Mouse (Mus musculus): Measurements from ENCODE around the gene Btnl1. TPM values are rescaled to one million over a fixed set of nuclear protein-coding genes. Genes with fewer than 3 reads are reported as not detected.

The Btnl1 gene
- polyA plus RNA-seq, 1 experiment from 2014 or later: not detected

DNA sequence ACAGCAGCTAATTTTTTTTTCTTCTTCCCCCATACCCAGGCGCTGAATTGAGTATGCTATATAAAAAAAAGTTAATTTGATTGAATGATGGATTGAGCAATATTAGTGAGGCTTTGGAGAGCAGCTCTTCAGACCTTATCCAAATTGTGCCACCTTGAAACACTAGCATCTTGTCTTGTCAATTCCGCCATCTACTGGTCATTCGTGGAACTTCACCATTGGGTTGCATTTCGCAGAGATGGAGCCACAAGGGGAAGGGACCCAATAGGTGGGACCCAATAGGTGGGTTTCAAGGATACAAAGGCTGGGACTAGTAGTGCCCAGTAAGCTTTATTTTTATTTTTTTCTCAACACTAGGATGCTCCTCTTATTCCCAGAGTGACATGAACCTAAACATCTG is 27.5 kb upstream of the Btnl1 start:
- H3K27me3 ChIP-seq (ENCODE audit: control insufficient read depth, insufficient read depth, low read length): no peaks in the 10 kb centered on the region
- 3% methylated on average over 4 of the region's 4 CpGs for WGBS
- ATAC-seq (replicated peaks; ENCODE audit: insufficient number of reproducible peaks, low FRiP score, low TSS enrichment, low read depth) (no peak), DNase-seq (ENCODE audit: low spot score) (peak; percentile 91)
- no peak overlapping the region for H3K9ac ChIP-seq (replicated peaks; ENCODE audit: low read length)
- H3K9me3 ChIP-seq (replicated peaks; ENCODE audit: control insufficient read depth, low read length): no peaks in the 10 kb centered on the region
- no peak overlapping the region for H3K4me3 ChIP-seq (ENCODE audit: low read depth, low read length)
- H3K36me3 ChIP-seq (replicated peaks; ENCODE audit: control insufficient read depth, insufficient read depth, low read depth, low read length): no peaks in the 10 kb centered on the region
- H3K27ac ChIP-seq (replicated peaks; ENCODE audit: low read depth, low read length): no peak overlapping the region
- no peak overlapping the region for H3K4me2 ChIP-seq (ENCODE audit: low read depth, low read length)
- no peaks in the 10 kb centered on the region for H3K4me1 ChIP-seq (ENCODE audit: control insufficient read depth, insufficient read depth, low read length)

DNA sequence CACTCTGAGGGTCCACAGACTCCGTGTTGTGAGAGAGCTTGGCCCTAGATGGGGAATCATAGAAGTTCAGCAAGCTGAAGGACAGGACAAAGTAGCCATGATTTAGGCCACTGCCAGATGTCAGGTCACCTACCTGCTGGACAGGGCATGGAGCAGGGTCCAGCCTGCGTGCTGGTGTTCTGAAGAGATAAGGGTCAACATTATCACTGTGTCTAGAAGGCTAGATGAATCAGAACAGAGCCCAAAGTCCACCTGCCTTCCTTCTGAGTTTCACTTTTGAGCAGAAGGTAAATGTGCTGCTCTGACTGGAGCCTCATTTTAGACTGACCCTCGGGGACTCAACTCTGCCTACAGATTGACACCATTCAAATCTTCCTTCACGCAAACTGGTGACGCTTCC is 22.4 kb upstream of the Btnl1 start, which contains the start of gene Btnl2:
TSS of gene Btnl2 (plus strand) at position 284 of the 400 bp plus-strand sequence.
- H3K4me1 ChIP-seq (ENCODE audit: control insufficient read depth, insufficient read depth, low read length): no peaks in the 10 kb centered on the region
- no peak within 1 kb of the TSS for H3K27ac ChIP-seq (replicated peaks; ENCODE audit: low read depth, low read length)
- no peak within 1 kb of the TSS for H3K9ac ChIP-seq (replicated peaks; ENCODE audit: low read length)
- ATAC-seq (replicated peaks; ENCODE audit: insufficient number of reproducible peaks, low FRiP score, low TSS enrichment, low read depth) (no peak), DNase-seq (ENCODE audit: low spot score) (no peak)
- no peaks in the 10 kb centered on the region for H3K9me3 ChIP-seq (replicated peaks; ENCODE audit: control insufficient read depth, low read length)
- no peak within 1 kb of the TSS for H3K4me2 ChIP-seq (ENCODE audit: low read depth, low read length)
- H3K4me3 ChIP-seq (ENCODE audit: low read depth, low read length): no peak within 1 kb of the TSS
- no peaks in the 10 kb centered on the region for H3K27me3 ChIP-seq (ENCODE audit: control insufficient read depth, insufficient read depth, low read length)
- no peaks in the 10 kb centered on the region for H3K36me3 ChIP-seq (replicated peaks; ENCODE audit: control insufficient read depth, insufficient read depth, low read depth, low read length)
- WGBS: 82% methylated on average over 5 of the region's 5 CpGs

DNA sequence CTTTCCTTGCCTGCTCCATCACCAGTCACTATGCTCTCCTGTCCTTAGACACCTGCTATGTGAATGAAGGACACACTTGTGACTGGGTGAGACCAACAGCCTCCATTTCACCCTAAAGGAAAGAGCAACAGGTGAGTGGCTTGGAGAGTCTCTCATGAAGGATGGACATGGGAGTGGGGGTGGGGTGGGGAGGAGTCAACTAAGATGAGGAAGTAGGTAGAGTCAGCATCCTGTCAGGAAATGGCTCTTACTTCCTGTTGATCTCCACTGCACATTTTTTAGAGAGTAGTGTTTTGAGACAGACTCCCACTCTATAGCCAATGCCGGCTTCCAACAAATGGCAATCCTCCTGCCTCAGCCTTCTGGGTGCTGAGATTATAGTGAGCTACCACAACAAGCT is 22.0 kb upstream of the Btnl1 start:
- no peaks in the 10 kb centered on the region for H3K4me1 ChIP-seq (ENCODE audit: control insufficient read depth, insufficient read depth, low read length)
- 96% methylated on average over 1 of the region's 1 CpGs for WGBS
- H3K4me2 ChIP-seq (ENCODE audit: low read depth, low read length): no peak overlapping the region
- H3K27ac ChIP-seq (replicated peaks; ENCODE audit: low read depth, low read length): no peak overlapping the region
- no peak overlapping the region for H3K4me3 ChIP-seq (ENCODE audit: low read depth, low read length)
- no peak for ATAC-seq (replicated peaks; ENCODE audit: insufficient number of reproducible peaks, low FRiP score, low TSS enrichment, low read depth)
- no peak overlapping the region for H3K9ac ChIP-seq (replicated peaks; ENCODE audit: low read length)
- no peaks in the 10 kb centered on the region for H3K27me3 ChIP-seq (ENCODE audit: control insufficient read depth, insufficient read depth, low read length)
- no peak for DNase-seq (ENCODE audit: low spot score)
- H3K9me3 ChIP-seq (replicated peaks; ENCODE audit: control insufficient read depth, low read length): no peaks in the 10 kb centered on the region
- no peaks in the 10 kb centered on the region for H3K36me3 ChIP-seq (replicated peaks; ENCODE audit: control insufficient read depth, insufficient read depth, low read depth, low read length)

GRCm38 (mm10) chr17:34362954-34363546 is 13.9 kb upstream of the Btnl1 start:
- WGBS: 84% methylated on average over 15 of the region's 15 CpGs
- no peaks in the 10 kb centered on the region for H3K4me1 ChIP-seq (ENCODE audit: control insufficient read depth, insufficient read depth, low read length)
- ATAC-seq (replicated peaks; ENCODE audit: insufficient number of reproducible peaks, low FRiP score, low TSS enrichment, low read depth): no peak
- H3K4me3 ChIP-seq (ENCODE audit: low read depth, low read length): no peak overlapping the region
- no peaks in the 10 kb centered on the region for H3K27me3 ChIP-seq (ENCODE audit: control insufficient read depth, insufficient read depth, low read length)
- no peak overlapping the region for H3K27ac ChIP-seq (replicated peaks; ENCODE audit: low read depth, low read length)
- no peaks in the 10 kb centered on the region for H3K9me3 ChIP-seq (replicated peaks; ENCODE audit: control insufficient read depth, low read length)
- H3K36me3 ChIP-seq (replicated peaks; ENCODE audit: control insufficient read depth, insufficient read depth, low read depth, low read length): no peaks in the 10 kb centered on the region
- no peak for DNase-seq (ENCODE audit: low spot score)
- H3K9ac ChIP-seq (replicated peaks; ENCODE audit: low read length): no peak overlapping the region
- H3K4me2 ChIP-seq (ENCODE audit: low read depth, low read length): no peak overlapping the region

DNA sequence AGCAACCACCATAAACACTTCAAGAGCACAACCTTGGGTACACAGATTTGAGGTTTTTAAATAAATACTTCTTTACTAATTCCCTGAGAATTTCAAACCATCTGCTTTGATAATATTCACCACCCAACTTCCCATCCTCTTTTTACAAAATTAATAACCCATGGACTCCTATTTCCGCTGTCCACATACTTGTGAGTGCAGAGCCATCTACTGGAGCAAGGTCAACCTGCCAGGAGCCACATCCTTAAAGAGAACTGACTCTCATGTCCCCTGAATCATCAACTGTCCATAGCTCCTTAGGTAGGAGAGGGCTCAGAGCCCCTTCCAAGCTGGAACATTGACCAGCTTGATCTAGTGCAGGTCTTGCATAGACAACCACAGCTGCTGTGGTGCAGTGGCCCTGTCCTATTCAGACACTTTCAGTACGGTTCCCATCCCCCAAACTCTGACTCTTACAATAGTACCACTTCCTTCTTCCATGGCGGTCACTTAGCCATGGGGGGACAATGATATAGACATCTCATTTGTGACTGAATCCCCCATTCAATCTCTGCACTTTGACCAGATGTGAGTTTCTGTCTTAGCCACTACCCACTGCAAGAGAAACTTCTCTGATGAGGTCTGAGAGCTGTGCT is 13.1 kb upstream of the Btnl1 start:
- no peak for ATAC-seq (replicated peaks; ENCODE audit: insufficient number of reproducible peaks, low FRiP score, low TSS enrichment, low read depth)
- DNase-seq (ENCODE audit: low spot score): no peak
- H3K9ac ChIP-seq (replicated peaks; ENCODE audit: low read length): no peak overlapping the region
- no peaks in the 10 kb centered on the region for H3K4me1 ChIP-seq (ENCODE audit: control insufficient read depth, insufficient read depth, low read length)
- H3K27me3 ChIP-seq (ENCODE audit: control insufficient read depth, insufficient read depth, low read length): no peaks in the 10 kb centered on the region
- no peak overlapping the region for H3K4me2 ChIP-seq (ENCODE audit: low read depth, low read length)
- no peak overlapping the region for H3K27ac ChIP-seq (replicated peaks; ENCODE audit: low read depth, low read length)
- no peaks in the 10 kb centered on the region for H3K36me3 ChIP-seq (replicated peaks; ENCODE audit: control insufficient read depth, insufficient read depth, low read depth, low read length)
- 88% methylated on average over 3 of the region's 3 CpGs for WGBS
- H3K9me3 ChIP-seq (replicated peaks; ENCODE audit: control insufficient read depth, low read length): no peaks in the 10 kb centered on the region
- H3K4me3 ChIP-seq (ENCODE audit: low read depth, low read length): no peak overlapping the region

DNA sequence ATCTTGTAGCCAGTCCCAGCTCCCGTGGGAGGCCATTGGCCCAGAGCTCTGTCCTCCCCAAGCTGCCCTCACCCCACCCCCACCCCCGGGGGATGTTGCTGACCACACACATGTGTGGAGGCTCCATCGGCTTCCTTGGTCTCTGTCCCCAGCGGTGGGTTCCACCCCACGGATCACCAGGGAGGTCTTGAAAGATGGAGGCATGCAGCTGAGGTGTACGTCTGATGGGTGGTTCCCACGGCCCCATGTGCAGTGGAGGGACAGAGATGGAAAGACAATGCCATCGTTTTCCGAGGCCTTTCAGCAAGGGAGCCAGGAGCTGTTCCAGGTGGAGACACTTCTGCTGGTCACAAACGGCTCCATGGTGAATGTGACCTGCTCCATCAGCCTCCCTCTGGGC is 11.9 kb upstream of the Btnl1 start:
- 69% methylated on average over 10 of the region's 10 CpGs for WGBS
- Histone ChIP-seq H3K27me3 (ENCODE audit: control insufficient read depth, insufficient read depth, low read length) (no peaks in the 10 kb centered on the region), H3K4me3 (ENCODE audit: low read depth, low read length) (no peak overlapping the region), H3K4me2 (ENCODE audit: low read depth, low read length) (no peak overlapping the region), H3K4me1 (ENCODE audit: control insufficient read depth, insufficient read depth, low read length) (no peaks in the 10 kb centered on the region), H3K36me3 (replicated peaks; ENCODE audit: control insufficient read depth, insufficient read depth, low read depth, low read length) (no peaks in the 10 kb centered on the region), H3K9me3 (replicated peaks; ENCODE audit: control insufficient read depth, low read length) (no peaks in the 10 kb centered on the region), H3K27ac (replicated peaks; ENCODE audit: low read depth, low read length) (no peak overlapping the region), H3K9ac (replicated peaks; ENCODE audit: low read length) (no peak overlapping the region)
- no peak for ATAC-seq (replicated peaks; ENCODE audit: insufficient number of reproducible peaks, low FRiP score, low TSS enrichment, low read depth)
- no peak for DNase-seq (ENCODE audit: low spot score)

GRCm38 (mm10) chr17:34370563-34370962 is 6.4 kb upstream of the Btnl1 start:
- Histone ChIP-seq H3K36me3 (replicated peaks; ENCODE audit: control insufficient read depth, insufficient read depth, low read depth, low read length) (no peaks in the 10 kb centered on the region), H3K27me3 (ENCODE audit: control insufficient read depth, insufficient read depth, low read length) (no peaks in the 10 kb centered on the region), H3K4me2 (ENCODE audit: low read depth, low read length) (no peak overlapping the region), H3K4me3 (ENCODE audit: low read depth, low read length) (no peak overlapping the region), H3K27ac (replicated peaks; ENCODE audit: low read depth, low read length) (no peak overlapping the region), H3K9me3 (replicated peaks; ENCODE audit: control insufficient read depth, low read length) (no peaks in the 10 kb centered on the region), H3K4me1 (ENCODE audit: control insufficient read depth, insufficient read depth, low read length) (no peaks in the 10 kb centered on the region), H3K9ac (replicated peaks; ENCODE audit: low read length) (no peak overlapping the region)
- 85% methylated on average over 4 of the region's 4 CpGs for WGBS
- DNase-seq (ENCODE audit: low spot score) (no peak), ATAC-seq (replicated peaks; ENCODE audit: insufficient number of reproducible peaks, low FRiP score, low TSS enrichment, low read depth) (no peak)

DNA sequence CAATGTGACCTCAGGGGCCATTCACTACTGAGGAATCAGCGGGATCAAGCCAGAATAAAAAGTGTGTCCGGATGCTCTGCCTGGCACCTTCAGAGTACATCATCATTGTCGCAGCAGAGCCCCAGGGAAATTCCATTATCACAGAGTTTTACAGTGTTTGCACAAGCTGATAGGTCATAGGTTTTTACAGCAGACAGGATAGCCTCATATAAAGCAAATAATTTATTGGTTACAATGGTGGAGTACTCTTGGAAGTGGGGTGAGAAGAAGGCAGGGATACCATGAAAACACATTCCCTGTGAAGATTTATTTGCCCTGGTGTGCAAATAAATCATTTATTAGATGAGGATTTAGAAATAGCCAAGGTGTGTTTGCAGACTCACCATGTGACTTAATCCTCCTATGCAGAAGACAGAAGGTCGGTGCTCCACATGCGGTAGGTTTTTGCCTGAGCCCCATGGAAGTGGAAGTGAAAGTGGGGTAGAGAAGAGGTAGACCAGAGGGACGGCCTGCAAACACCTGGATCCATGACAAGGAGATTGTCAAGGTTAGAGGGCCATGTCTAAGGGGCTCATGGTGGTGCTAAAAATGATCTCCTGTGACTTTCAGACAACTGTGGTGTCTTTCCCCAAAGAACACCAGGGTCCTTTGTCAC is 3.8 kb upstream of the Btnl1 start:
- no peak for ATAC-seq (replicated peaks; ENCODE audit: insufficient number of reproducible peaks, low FRiP score, low TSS enrichment, low read depth)
- Histone ChIP-seq H3K27me3 (ENCODE audit: control insufficient read depth, insufficient read depth, low read length) (no peaks in the 10 kb centered on the region; the same call in 1 of the 2 replicates), H3K36me3 (replicated peaks; ENCODE audit: control insufficient read depth, insufficient read depth, low read depth, low read length) (no peaks in the 10 kb centered on the region), H3K4me3 (ENCODE audit: low read depth, low read length) (no peak overlapping the region), H3K4me1 (ENCODE audit: control insufficient read depth, insufficient read depth, low read length) (no peaks in the 10 kb centered on the region), H3K9ac (replicated peaks; ENCODE audit: low read length) (no peak overlapping the region), H3K27ac (replicated peaks; ENCODE audit: low read depth, low read length) (no peak overlapping the region), H3K9me3 (replicated peaks; ENCODE audit: control insufficient read depth, low read length) (no peaks in the 10 kb centered on the region), H3K4me2 (ENCODE audit: low read depth, low read length) (no peak overlapping the region)
- 80% methylated on average over 6 of the region's 6 CpGs for WGBS
- DNase-seq (ENCODE audit: low spot score): no peak
